ENCODE assay signal across 25 mouse cellular contexts in genomic region chr1:153231681-153232080, GRCm38 (mm10). TPM values are rescaled to one million over a fixed set of nuclear protein-coding genes. Genes with fewer than 3 reads are reported as not detected.
A peak's percentile ranks its signal among the peaks of the same experiment; 100 is the strongest.
DNase-seq lines count a peak whose midpoint lies in the region; ATAC-seq and TF ChIP-seq lines count a peak whose summit lies in the region.
"Had no signal": no experiment of that assay in that cellular context is flagged by ENCODE, and none has a peak within 500 bp of the region (broad histone marks: within the 10 kb centered on the region; RNA-seq: fewer than 3 reads in every experiment).

No protein-coding gene starts in this region.

- peaks cover 33% of the 10 kb centered on the region; the same call in 1 of the 2 replicates for H3K36me3 ChIP-seq in liver, adult 2 months (ENCODE audit: control insufficient read depth, insufficient read depth, low read length)
- H3K36me3 ChIP-seq in liver, embryonic 12.5 days: peaks cover 61% of the 10 kb centered on the region
- peaks cover 49% of the 10 kb centered on the region for H3K36me3 ChIP-seq in lung, embryonic 16.5 days (ENCODE audit: control insufficient read depth, insufficient read depth, low read length)

- H3K9me3 ChIP-seq in liver, embryonic 12.5 days (replicated peaks): no peaks in the 10 kb centered on the region
- no peaks in the 10 kb centered on the region for H3K9me3 ChIP-seq in lung, embryonic 16.5 days (ENCODE audit: control insufficient read depth, low read length)
- H3K9me3 ChIP-seq: embryonic facial prominence, embryonic 10.5 days; embryonic facial prominence, embryonic 13.5 days; forebrain, embryonic 12.5 days; forebrain, embryonic 15.5 days; heart, embryonic 13.5 days had no signal

- no peak for TF ChIP-seq CTCF in liver, adult 2 months (IDR thresholded peaks at IDR 0.05; ENCODE audit: low read depth, low read length)
- no peak for TF ChIP-seq CTCF in lung, adult 2 months (IDR thresholded peaks at IDR 0.05; ENCODE audit: insufficient read depth, low read length)

- no peaks in the 10 kb centered on the region for H3K27me3 ChIP-seq in liver, adult 2 months (ENCODE audit: control insufficient read depth, insufficient read depth, low read length)
- H3K27me3 ChIP-seq in liver, embryonic 12.5 days (replicated peaks): no peaks in the 10 kb centered on the region
- H3K27me3 ChIP-seq in lung, embryonic 16.5 days (ENCODE audit: control insufficient read depth, insufficient read depth, low read depth, low read length): no peaks in the 10 kb centered on the region
- H3K27me3 ChIP-seq: embryonic facial prominence, embryonic 13.5 days; forebrain, embryonic 12.5 days; forebrain, embryonic 15.5 days; heart, embryonic 13.5 days had no signal

- H3K4me3 ChIP-seq in liver, adult 2 months (ENCODE audit: insufficient read depth, low read depth, low read length): no peak overlapping the region
- H3K4me3 ChIP-seq in liver, embryonic 12.5 days: no peak overlapping the region
- H3K4me3 ChIP-seq in lung, embryonic 16.5 days (ENCODE audit: low read length): no peak overlapping the region
- H3K4me3 ChIP-seq in lung, adult 2 months (replicated peaks; ENCODE audit: extremely low read depth, low read depth, low read length): no peak overlapping the region
- H3K4me3 ChIP-seq: embryonic facial prominence, embryonic 10.5 days; embryonic facial prominence, embryonic 13.5 days; erythroblast, embryonic 14.5 days; forebrain, embryonic 12.5 days; forebrain, embryonic 15.5 days; heart, embryonic 13.5 days had no signal

- no peaks in the 10 kb centered on the region for H3K79me2 ChIP-seq in liver, adult 2 months (ENCODE audit: control insufficient read depth, insufficient read depth, low read length)

- 75% methylated on average over 9 of the region's 9 CpGs for WGBS in liver, adult 2 months
- WGBS in liver, embryonic 12.5 days (ENCODE audit: insufficient replicate concordance): 82% methylated on average over 9 of the region's 9 CpGs
- WGBS in lung, embryonic 16.5 days: 53% methylated on average over 9 of the region's 9 CpGs
- WGBS in lung, adult 2 months: 48% methylated on average over 9 of the region's 9 CpGs

- TF ChIP-seq POLR2A in liver, adult 2 months (IDR thresholded peaks at IDR 0.05; ENCODE audit: extremely low read depth, insufficient read depth, low read length): no peak
- TF ChIP-seq POLR2A in lung, adult 2 months (IDR thresholded peaks at IDR 0.05; ENCODE audit: borderline replicate concordance, extremely low read depth, low read depth, low read length): no peak

- DNase-seq in liver, adult 2 months (ENCODE audit: extremely low read depth, low read depth, low spot score): peak; percentile 5
- DNase-seq in lung, adult 2 months: no peak
- DNase-seq in lung, postnatal 36 days: peak; percentile 42
- DNase-seq in urinary bladder, adult 18-20 months (ENCODE audit: low spot score in 2 of 2): no peak
- DNase-seq: adrenal gland, adult 8-10 months; adrenal gland, postnatal 25 days; cerebellum, adult 11-12 months; cerebellum, adult 8-10 months; cerebellum, postnatal 10 days; cerebellum, postnatal 36 days; embryo, embryonic 11 days; gastrocnemius, postnatal 25 days; heart, adult 18-20 months; heart, postnatal 14 days; heart, postnatal 4 days had no signal

- H3K4me1 ChIP-seq in liver, adult 2 months (ENCODE audit: control insufficient read depth, insufficient read depth, low read length): no peaks in the 10 kb centered on the region
- H3K4me1 ChIP-seq in liver, embryonic 12.5 days: no peaks in the 10 kb centered on the region
- H3K4me1 ChIP-seq in lung, embryonic 16.5 days (replicated peaks; ENCODE audit: control insufficient read depth, insufficient read depth, low read length): peaks cover 11% of the 10 kb centered on the region; the same call in 1 of the 2 replicates
- peaks cover 2% of the 10 kb centered on the region; the same call in 1 of the 2 replicates for H3K4me1 ChIP-seq in lung, adult 2 months (ENCODE audit: control insufficient read depth, insufficient read depth, low read length)
- H3K4me1 ChIP-seq: embryonic facial prominence, embryonic 10.5 days; embryonic facial prominence, embryonic 13.5 days; forebrain, embryonic 12.5 days; forebrain, embryonic 15.5 days; heart, embryonic 13.5 days had no signal

- H3K4me2 ChIP-seq in liver, embryonic 12.5 days: no peak overlapping the region
- no peak overlapping the region for H3K4me2 ChIP-seq in lung, embryonic 16.5 days (ENCODE audit: low read depth, low read length)
- H3K4me2 ChIP-seq: embryonic facial prominence, embryonic 13.5 days; forebrain, embryonic 12.5 days; forebrain, embryonic 15.5 days; heart, embryonic 13.5 days; hindbrain, embryonic 14.5 days had no signal

- H3K27ac ChIP-seq in liver, adult 2 months (replicated peaks; ENCODE audit: insufficient read depth, low read depth, low read length): no peak overlapping the region
- H3K27ac ChIP-seq in liver, embryonic 12.5 days: no peak overlapping the region
- H3K27ac ChIP-seq in lung, embryonic 16.5 days (ENCODE audit: low read length): peak overlapping the region; percentile 74
- H3K27ac ChIP-seq: embryonic facial prominence, embryonic 10.5 days; embryonic facial prominence, embryonic 13.5 days; forebrain, embryonic 12.5 days; forebrain, embryonic 15.5 days; heart, embryonic 13.5 days; hindbrain, embryonic 14.5 days had no signal

- H3K9ac ChIP-seq in liver, adult 2 months (ENCODE audit: low read depth, low read length): no peak overlapping the region
- H3K9ac ChIP-seq in liver, embryonic 12.5 days: no peak overlapping the region
- H3K9ac ChIP-seq in lung, embryonic 16.5 days (ENCODE audit: low read length): no peak overlapping the region
- H3K9ac ChIP-seq: embryonic facial prominence, embryonic 13.5 days; forebrain, embryonic 12.5 days; forebrain, embryonic 15.5 days; heart, embryonic 13.5 days; hindbrain, embryonic 14.5 days had no signal

- no peak for ATAC-seq in liver, embryonic 12.5 days
- peak; percentile 59 for ATAC-seq in lung, embryonic 16.5 days (ENCODE audit: low read depth)
- ATAC-seq: activated CD4-positive, CD25-positive, alpha-beta regulatory T cell, adult 4 months; forebrain, embryonic 15.5 days had no signal

RNA-seq across cellular contexts. Expression of gene Lamc2, which starts 45.4 kb away (rescaled TPM):
- total RNA-seq in liver, adult 2 months (2014; rRNA removed): 0.18 and 0.27 TPM in 2 replicates
- polyA plus RNA-seq in liver, adult 2 months (2012; rRNA removed): 0.05 and 0.09 TPM in 2 replicates
- polyA plus RNA-seq in liver, embryonic 12.5 days (2016; fragmentation: Nextera tagmentation; extraction: Ambion mirVana): 0.13 and 0.43 TPM in 2 replicates
- polyA plus RNA-seq in lung, embryonic 16.5 days (2015; fragmentation: Nextera tagmentation; extraction: Ambion mirVana): 71.8 and 76.1 TPM in 2 replicates
- 36.4 and 37.5 TPM in 2 replicates for polyA plus RNA-seq in lung, adult 2 months (2012; rRNA removed)

Comparison
In these comparisons a context has a peak if more than half of its experiments do, and no peak if none do; other contexts are left out.
1. DNase-seq: peak in liver, adult 2 months (single experiment) and lung, postnatal 36 days (single experiment); none in lung, adult 2 months (single experiment) and urinary bladder, adult 18-20 months (0 of 2).
2. RNA of gene Lamc2, which starts 45.4 kb away (polyA plus RNA-seq): 71.8 to 76.1 TPM in lung, embryonic 16.5 days and 36.4 to 37.5 TPM in lung, adult 2 months; 0.13 to 0.43 TPM in liver, embryonic 12.5 days and 0.05 to 0.09 TPM in liver, adult 2 months; every median in the first group is over 10 times any median in the second.